Mouse (Mus musculus): ENCODE results near the gene Coa7. TPM values are rescaled to one million over a fixed set of nuclear protein-coding genes. Genes with fewer than 3 reads are reported as not detected.
A peak's percentile ranks its signal among the peaks of the same experiment; 100 is the strongest.

Gene Coa7
- polyA plus RNA-seq, 1 experiment from 2014 or later = 46.3 TPM

- WGBS = 2% methylated on average over 54 of the region's 55 CpGs
- ATAC-seq (ENCODE audit: insufficient number of reproducible peaks, insufficient read depth, low FRiP score, low read depth) = 0 out of 2 replicates have a peak, but pooled peaks have one; percentile 34
- Histone ChIP-seq H3K9me3 (ENCODE audit: control insufficient read depth, low read depth, low read length) (no peaks in the 10 kb centered on the region), H3K4me3 (ENCODE audit: low read depth, low read length) (peak within 1 kb of the TSS; percentile 41), H3K27me3 (ENCODE audit: control insufficient read depth, insufficient read depth, low read length) (no peaks in the 10 kb centered on the region), H3K4me1 (ENCODE audit: control insufficient read depth, insufficient read depth, low read length) (peaks cover 5% of the 10 kb centered on the region), H3K4me2 (replicated peaks; ENCODE audit: low read depth, low read length) (peak within 1 kb of the TSS; percentile 83), H3K9ac (replicated peaks; ENCODE audit: low read depth, low read length) (peak within 1 kb of the TSS; percentile 50; the same call in 1 of the 2 replicates), H3K27ac (ENCODE audit: low read length) (no peak within 1 kb of the TSS), H3K36me3 (ENCODE audit: control insufficient read depth, insufficient read depth, low read length) (no peaks in the 10 kb centered on the region)
These were observed 55.3 kb downstream of the Coa7 start, which contains the start of gene Shisal2a for GRCm38 (mm10) chr4:108383183-108383714. Gene Shisal2a (minus strand): TSS chr4:108383349.

GRCm38 (mm10) chr4:108386087-108386486 lies 58.1 kb downstream of the Coa7 start:
- no peaks in the 10 kb centered on the region for H3K36me3 ChIP-seq (ENCODE audit: control insufficient read depth, insufficient read depth, low read length)
- H3K27me3 ChIP-seq (ENCODE audit: control insufficient read depth, insufficient read depth, low read length) = no peaks in the 10 kb centered on the region
- H3K9me3 ChIP-seq (ENCODE audit: control insufficient read depth, low read depth, low read length) = no peaks in the 10 kb centered on the region
- no peak overlapping the region for H3K4me3 ChIP-seq (ENCODE audit: low read depth, low read length)
- H3K4me1 ChIP-seq (ENCODE audit: control insufficient read depth, insufficient read depth, low read length) = peaks cover 11% of the 10 kb centered on the region
- no peak overlapping the region for H3K9ac ChIP-seq (replicated peaks; ENCODE audit: low read depth, low read length)
- ATAC-seq (ENCODE audit: insufficient number of reproducible peaks, insufficient read depth, low FRiP score, low read depth) = no peak
- H3K27ac ChIP-seq (ENCODE audit: low read length) = no peak overlapping the region
- WGBS = 34% methylated on average over 1 of the region's 1 CpGs
- no peak overlapping the region for H3K4me2 ChIP-seq (replicated peaks; ENCODE audit: low read depth, low read length)

- Histone ChIP-seq H3K4me2 (replicated peaks; ENCODE audit: low read depth, low read length) (peak overlapping the region; percentile 54), H3K9ac (replicated peaks; ENCODE audit: low read depth, low read length) (no peak overlapping the region), H3K9me3 (ENCODE audit: control insufficient read depth, low read depth, low read length) (no peaks in the 10 kb centered on the region), H3K4me3 (ENCODE audit: low read depth, low read length) (no peak overlapping the region; the same call in 1 of the 2 replicates), H3K27ac (ENCODE audit: low read length) (peak overlapping the region; percentile 77; the same call in 1 of the 2 replicates), H3K36me3 (ENCODE audit: control insufficient read depth, insufficient read depth, low read length) (no peaks in the 10 kb centered on the region), H3K27me3 (ENCODE audit: control insufficient read depth, insufficient read depth, low read length) (no peaks in the 10 kb centered on the region), H3K4me1 (ENCODE audit: control insufficient read depth, insufficient read depth, low read length) (peaks cover 11% of the 10 kb centered on the region)
- ATAC-seq (ENCODE audit: insufficient number of reproducible peaks, insufficient read depth, low FRiP score, low read depth) = peak; percentile 74
- WGBS = 35% methylated on average over 4 of the region's 4 CpGs
These were observed 59.2 kb downstream of the Coa7 start for GRCm38 (mm10) chr4:108387106-108387505.

- peak; percentile 76 for ATAC-seq (ENCODE audit: insufficient number of reproducible peaks, insufficient read depth, low FRiP score, low read depth)
- Histone ChIP-seq H3K27me3 (ENCODE audit: control insufficient read depth, insufficient read depth, low read length) (no peaks in the 10 kb centered on the region), H3K4me3 (ENCODE audit: low read depth, low read length) (peak overlapping the region; percentile 26), H3K4me2 (replicated peaks; ENCODE audit: low read depth, low read length) (peak overlapping the region; percentile 54), H3K27ac (ENCODE audit: low read length) (peak overlapping the region; percentile 77), H3K9ac (replicated peaks; ENCODE audit: low read depth, low read length) (peak overlapping the region; percentile 53), H3K36me3 (ENCODE audit: control insufficient read depth, insufficient read depth, low read length) (no peaks in the 10 kb centered on the region), H3K9me3 (ENCODE audit: control insufficient read depth, low read depth, low read length) (no peaks in the 10 kb centered on the region), H3K4me1 (ENCODE audit: control insufficient read depth, insufficient read depth, low read length) (peaks cover 11% of the 10 kb centered on the region)
- WGBS = under 1% methylated on average over 18 of the region's 18 CpGs
These were observed 59.8 kb downstream of the Coa7 start for GRCm38 (mm10) chr4:108387681-108388253.

GRCm38 (mm10) chr4:108388741-108389140 lies 60.8 kb downstream of the Coa7 start:
- Histone ChIP-seq H3K27me3 (ENCODE audit: control insufficient read depth, insufficient read depth, low read length) (no peaks in the 10 kb centered on the region), H3K9ac (replicated peaks; ENCODE audit: low read depth, low read length) (no peak overlapping the region), H3K4me3 (ENCODE audit: low read depth, low read length) (no peak overlapping the region), H3K36me3 (ENCODE audit: control insufficient read depth, insufficient read depth, low read length) (no peaks in the 10 kb centered on the region), H3K4me1 (ENCODE audit: control insufficient read depth, insufficient read depth, low read length) (peaks cover 11% of the 10 kb centered on the region), H3K27ac (ENCODE audit: low read length) (no peak overlapping the region; the same call in 1 of the 2 replicates), H3K9me3 (ENCODE audit: control insufficient read depth, low read depth, low read length) (no peaks in the 10 kb centered on the region), H3K4me2 (replicated peaks; ENCODE audit: low read depth, low read length) (no peak overlapping the region)
- 72% methylated on average over 3 of the region's 3 CpGs for WGBS
- no peak for ATAC-seq (ENCODE audit: insufficient number of reproducible peaks, insufficient read depth, low FRiP score, low read depth)

- Histone ChIP-seq H3K36me3 (ENCODE audit: control insufficient read depth, insufficient read depth, low read length) (no peaks in the 10 kb centered on the region), H3K27ac (ENCODE audit: low read length) (no peak overlapping the region; the same call in 1 of the 2 replicates), H3K4me2 (replicated peaks; ENCODE audit: low read depth, low read length) (no peak overlapping the region), H3K27me3 (ENCODE audit: control insufficient read depth, insufficient read depth, low read length) (no peaks in the 10 kb centered on the region), H3K9me3 (ENCODE audit: control insufficient read depth, low read depth, low read length) (no peaks in the 10 kb centered on the region), H3K4me3 (ENCODE audit: low read depth, low read length) (no peak overlapping the region), H3K4me1 (ENCODE audit: control insufficient read depth, insufficient read depth, low read length) (peaks cover 11% of the 10 kb centered on the region), H3K9ac (replicated peaks; ENCODE audit: low read depth, low read length) (no peak overlapping the region)
- no peak for ATAC-seq (ENCODE audit: insufficient number of reproducible peaks, insufficient read depth, low FRiP score, low read depth)
- WGBS = 52% methylated on average over 5 of the region's 5 CpGs
These were observed 63.2 kb downstream of the Coa7 start for GRCm38 (mm10) chr4:108391124-108391523.

Other genes starting within 250 kb of the Coa7 start
- 3.4 and 5.5 TPM in 2 replicates for gene Podn, start 231.7 kb upstream of the Coa7 start, polyA plus RNA-seq (2014; fragmentation: Nextera tagmentation; extraction: Ambion mirVana)
- gene Scp2, start 183.1 kb upstream of the Coa7 start, polyA plus RNA-seq (2014; fragmentation: Nextera tagmentation; extraction: Ambion mirVana) = 201 and 213 TPM in 2 replicates
- gene Echdc2, start 162.7 kb upstream of the Coa7 start, polyA plus RNA-seq (2014; fragmentation: Nextera tagmentation; extraction: Ambion mirVana) = 36.0 and 40.5 TPM in 2 replicates
- not detected in 2 replicates for gene Zyg11a, start 110.1 kb upstream of the Coa7 start, polyA plus RNA-seq (2014; fragmentation: Nextera tagmentation; extraction: Ambion mirVana)
- 15.1 and 18.1 TPM in 2 replicates for gene Zyg11b, start 27.0 kb upstream of the Coa7 start, polyA plus RNA-seq (2014; fragmentation: Nextera tagmentation; extraction: Ambion mirVana)
- gene Shisal2a, start 55.2 kb downstream of the Coa7 start, polyA plus RNA-seq (2014; fragmentation: Nextera tagmentation; extraction: Ambion mirVana) = 2.0 and 2.8 TPM in 2 replicates
- 65.4 and 65.8 TPM in 2 replicates for gene Gpx7, start 78.8 kb downstream of the Coa7 start, polyA plus RNA-seq (2014; fragmentation: Nextera tagmentation; extraction: Ambion mirVana)
- gene Tut4, start 131.3 kb downstream of the Coa7 start, polyA plus RNA-seq (2014; fragmentation: Nextera tagmentation; extraction: Ambion mirVana) = 84.6 and 94.5 TPM in 2 replicates